Mouse (Mus musculus): ENCODE results near the gene Hrh2.

- TF ChIP-seq CTCF (conservative IDR thresholded peaks at IDR 0.05; ENCODE audit: low read length) (no peak), POU5F1 (IDR thresholded peaks at IDR 0.05; ENCODE audit: borderline replicate concordance, low read length) (no peak), NANOG (IDR thresholded peaks at IDR 0.05; ENCODE audit: borderline replicate concordance, low read length) (no peak)
Observed at GRCm38 (mm10) chr13:54175426-54175825, 16.5 kb upstream of the Hrh2 start.
